Mouse (Mus musculus): ENCODE results near the gene Cttnbp2nl. TPM values are rescaled to one million over a fixed set of nuclear protein-coding genes. Genes with fewer than 3 reads are reported as not detected.

The Cttnbp2nl gene
- total and polyA plus RNA-seq, 3 experiments = 0.08 to 0.49 TPM; not detected in 1

- H3K4me3 ChIP-seq (ENCODE audit: control insufficient read depth in 1 of 2, insufficient read depth in 1 of 2, low read depth in 2 of 2, low read length in 2 of 2) = no peak overlapping the region
- no peaks in the 10 kb centered on the region; a peak in 1 of 4 replicates for H3K4me1 ChIP-seq (ENCODE audit: control insufficient read depth in 1 of 2, insufficient read depth in 2 of 2, low read length in 2 of 2)
- no peak overlapping the region for H3K9ac ChIP-seq (ENCODE audit: control insufficient read depth, low read depth, low read length, poor library complexity, severe bottlenecking)
- H3K79me2 ChIP-seq (ENCODE audit: control insufficient read depth, insufficient read depth, low read length, poor library complexity) = no peaks in the 10 kb centered on the region
- no peaks in the 10 kb centered on the region for H3K36me3 ChIP-seq (ENCODE audit: control insufficient read depth in 1 of 2, insufficient read depth in 2 of 2, low read length in 2 of 2)
- no peak for DNase-seq (ENCODE audit: low read depth, low spot score)
- TF ChIP-seq GATA1 (IDR thresholded peaks at IDR 0.05; ENCODE audit: low read depth, low read length) = peak; percentile 34; the same call in 1 of the 2 replicates
- no peak for TF ChIP-seq NRF1 (IDR thresholded peaks at IDR 0.05; ENCODE audit: insufficient read depth, low read depth, low read length, poor library complexity, severe bottlenecking)
- H3K9me3 ChIP-seq (replicated peaks; ENCODE audit: insufficient read depth, low read length) = no peaks in the 10 kb centered on the region
- no peak overlapping the region for H3K27ac ChIP-seq (ENCODE audit: control insufficient read depth, low read depth, low read length)
- peaks cover 0 to 2% of the 10 kb centered on the region in 2 experiments; a peak in 1 of 4 replicates for H3K27me3 ChIP-seq (ENCODE audit: control insufficient read depth in 1 of 2, insufficient read depth in 2 of 2, low read length in 2 of 2)
These were observed 55.4 kb downstream of the Cttnbp2nl start for GRCm38 (mm10) chr3:104997563-104997962.

- no peak overlapping the region for H3K27ac ChIP-seq (ENCODE audit: control insufficient read depth, low read depth, low read length)
- TF ChIP-seq ZC3H11A (IDR thresholded peaks at IDR 0.05; ENCODE audit: low read depth, low read length) (no peak), NELFE (IDR thresholded peaks at IDR 0.05; ENCODE audit: low read depth, low read length) (no peak), MAZ (IDR thresholded peaks at IDR 0.05; ENCODE audit: low read depth, low read length) (no peak), POLR2AphosphoS2 (IDR thresholded peaks at IDR 0.05; ENCODE audit: low read length) (no peak), HCFC1 (IDR thresholded peaks at IDR 0.05; ENCODE audit: low read depth, low read length) (no peak), RAD21 (IDR thresholded peaks at IDR 0.05; ENCODE audit: low read depth, low read length) (no peak), GATA1 (IDR thresholded peaks at IDR 0.05; ENCODE audit: low read depth, low read length) (no peak), KAT2A (conservative IDR thresholded peaks at IDR 0.05; ENCODE audit: low read depth, low read length) (no peak)
- H3K36me3 ChIP-seq (ENCODE audit: control insufficient read depth in 1 of 2, insufficient read depth in 2 of 2, low read length in 2 of 2) = no peaks in the 10 kb centered on the region
- no peak overlapping the region for H3K4me3 ChIP-seq (ENCODE audit: control insufficient read depth in 1 of 2, insufficient read depth in 1 of 2, low read depth in 2 of 2, low read length in 2 of 2)
- H3K4me1 ChIP-seq (ENCODE audit: control insufficient read depth in 1 of 2, insufficient read depth in 2 of 2, low read length in 2 of 2) = no peaks in the 10 kb centered on the region; a peak in 1 of 4 replicates
- peaks cover 1 to 2% of the 10 kb centered on the region in 2 experiments; a peak in 2 of 4 replicates for H3K27me3 ChIP-seq (ENCODE audit: control insufficient read depth in 1 of 2, insufficient read depth in 2 of 2, low read length in 2 of 2)
- DNase-seq (ENCODE audit: low read depth, low spot score) = no peak
- no peaks in the 10 kb centered on the region for H3K9me3 ChIP-seq (replicated peaks; ENCODE audit: insufficient read depth, low read length)
- no peak overlapping the region for H3K9ac ChIP-seq (ENCODE audit: control insufficient read depth, low read depth, low read length, poor library complexity, severe bottlenecking)
- H3K79me2 ChIP-seq (ENCODE audit: control insufficient read depth, insufficient read depth, low read length, poor library complexity) = no peaks in the 10 kb centered on the region
These were observed 57.2 kb downstream of the Cttnbp2nl start for GRCm38 (mm10) chr3:104995707-104996106.

- TF ChIP-seq CHD1 (IDR thresholded peaks at IDR 0.05; ENCODE audit: low read depth, low read length) (no peak), KAT2A (conservative IDR thresholded peaks at IDR 0.05; ENCODE audit: low read depth, low read length) (no peak), ZKSCAN1 (IDR thresholded peaks at IDR 0.05; ENCODE audit: low read depth, low read length) (no peak), HCFC1 (IDR thresholded peaks at IDR 0.05; ENCODE audit: low read depth, low read length) (no peak), USF1 (IDR thresholded peaks at IDR 0.05; ENCODE audit: low read depth, low read length) (no peak), SIN3A (IDR thresholded peaks at IDR 0.05; ENCODE audit: low read length) (no peak), NELFE (IDR thresholded peaks at IDR 0.05; ENCODE audit: low read depth, low read length) (no peak), TBP (IDR thresholded peaks at IDR 0.05; ENCODE audit: low read depth, low read length) (no peak), NRF1 (IDR thresholded peaks at IDR 0.05; ENCODE audit: insufficient read depth, low read depth, low read length, poor library complexity, severe bottlenecking) (no peak), ZNF384 (IDR thresholded peaks at IDR 0.05; ENCODE audit: low read depth, low read length) (no peak), MEF2A (IDR thresholded peaks at IDR 0.05; ENCODE audit: extremely low read depth, insufficient replicate concordance, low read depth, low read length, poor library complexity, severe bottlenecking) (no peak), ZMIZ1 (IDR thresholded peaks at IDR 0.05; ENCODE audit: low read depth, low read length) (no peak), ELF1 (IDR thresholded peaks at IDR 0.05; ENCODE audit: low read depth, low read length) (no peak)
- Histone ChIP-seq H3K36me3 (ENCODE audit: control insufficient read depth in 1 of 2, insufficient read depth in 2 of 2, low read length in 2 of 2) (no peaks in the 10 kb centered on the region), H3K4me3 (ENCODE audit: control insufficient read depth in 1 of 2, insufficient read depth in 1 of 2, low read depth in 2 of 2, low read length in 2 of 2) (no peak overlapping the region), H3K27ac (ENCODE audit: control insufficient read depth, low read depth, low read length) (no peak overlapping the region), H3K9me3 (replicated peaks; ENCODE audit: insufficient read depth, low read length) (no peaks in the 10 kb centered on the region), H3K4me1 (ENCODE audit: control insufficient read depth in 1 of 2, insufficient read depth in 2 of 2, low read length in 2 of 2) (no peaks in the 10 kb centered on the region; a peak in 1 of 4 replicates), H3K79me2 (ENCODE audit: control insufficient read depth, insufficient read depth, low read length, poor library complexity) (no peaks in the 10 kb centered on the region), H3K9ac (ENCODE audit: control insufficient read depth, low read depth, low read length, poor library complexity, severe bottlenecking) (no peak overlapping the region), H3K27me3 (ENCODE audit: control insufficient read depth in 1 of 2, insufficient read depth in 2 of 2, low read length in 2 of 2) (peaks cover 1 to 4% of the 10 kb centered on the region in 2 experiments; a peak in 2 of 4 replicates)
- DNase-seq (ENCODE audit: low read depth, low spot score) = no peak
These were observed 58.5 kb downstream of the Cttnbp2nl start for GRCm38 (mm10) chr3:104994415-104994841.
